Mouse (Mus musculus) midbrain, embryonic 13.5 days (tissue): ENCODE measurements at regions not wholly inside any gene's neighbourhood (a gene's known extent, or its start where the extent isn't known, plus 50 kb on each side); places are given as distances from the start of the nearest gene placed in this dataset.
A peak's percentile ranks its signal among the peaks of the same experiment; 100 is the strongest.

ENCODE experiments used
- ATAC-seq: fragments of 200-750 bp; cut with Nextera tagmentation; 2 replicates; pipeline ENCODE4 v1.8.0; 2017; ENCODE audit warnings: mild to moderate bottlenecking, moderate TSS enrichment, moderate library complexity
- H3K27ac ChIP-seq: fragments of 300-500 bp; sonication (generic); 2 replicates; pipeline ENCODE4 v1.5.1; 2015; ENCODE audit warnings: inconsistent platforms, mild to moderate bottlenecking, moderate library complexity
- H3K27me3 ChIP-seq: fragments of 300-500 bp; sonication (generic); 2 replicates; pipeline ENCODE4 v1.6.1; 2015; ENCODE audit warnings: mild to moderate bottlenecking, inconsistent platforms
- H3K36me3 ChIP-seq: fragments of 300-500 bp; sonication (generic); 2 replicates; pipeline ENCODE4 v1.6.1; 2015; ENCODE audit warnings: mild to moderate bottlenecking, inconsistent platforms
- H3K4me1 ChIP-seq: fragments of 300-500 bp; sonication (generic); replicated peaks from 2 replicates; pipeline ENCODE4 v1.6.1; 2015; ENCODE audit warnings: inconsistent platforms
- H3K4me2 ChIP-seq: fragments of 300-500 bp; sonication (generic); replicated peaks from 2 replicates; pipeline ENCODE4 v1.6.1; 2015; ENCODE audit warnings: moderate library complexity, mild to moderate bottlenecking, inconsistent platforms
- H3K4me3 ChIP-seq: fragments of 300-500 bp; sonication (generic); replicated peaks from 2 replicates; pipeline ENCODE4 v1.5.1; 2015; ENCODE audit warnings: mild to moderate bottlenecking, inconsistent platforms
- H3K9ac ChIP-seq: fragments of 300-500 bp; sonication (generic); replicated peaks from 2 replicates; pipeline ENCODE4 v1.6.1; 2015; ENCODE audit warnings: mild to moderate bottlenecking, inconsistent platforms
- H3K9me3 ChIP-seq: fragments of 300-500 bp; sonication (generic); 2 replicates; pipeline ENCODE4 v1.6.1; 2016; ENCODE audit warnings: mild to moderate bottlenecking, inconsistent platforms
- WGBS: fragments of 180-500 bp; shearing (Covaris S2); methylation state at CpG from one replicate; pipeline ENCODE4 v1.1.7; 2015; 5-methylcytosine and 5-hydroxymethylcytosine counted together

- H3K4me2 ChIP-seq: no peak overlapping the region
- H3K9ac ChIP-seq: no peak overlapping the region
- no peak for ATAC-seq
Measured at GRCm38 (mm10) chr11:90117664-90118295, 69.7 kb upstream of the Gm45716 start.

GRCm38 (mm10) chr11:90121902-90122301 is 65.6 kb upstream of the Gm45716 start:
- Histone ChIP-seq H3K27ac (no peak overlapping the region), H3K36me3 (no peaks in the 10 kb centered on the region), H3K9ac (no peak overlapping the region), H3K4me3 (no peak overlapping the region), H3K4me2 (no peak overlapping the region), H3K4me1 (peaks cover 7% of the 10 kb centered on the region), H3K27me3 (peaks cover 10% of the 10 kb centered on the region; the same call in 1 of the 2 replicates), H3K9me3 (no peaks in the 10 kb centered on the region)
- ATAC-seq: no peak
- 29% methylated on average over 3 of the region's 3 CpGs for WGBS

More at GRCm38 (mm10) chr11:90117664-90118295, 69.7 kb upstream of the Gm45716 start:
- Histone ChIP-seq H3K27me3 (peaks cover 10% of the 10 kb centered on the region; the same call in 1 of the 2 replicates), H3K4me3 (no peak overlapping the region), H3K4me1 (peaks cover 11% of the 10 kb centered on the region), H3K9me3 (no peaks in the 10 kb centered on the region), H3K27ac (no peak overlapping the region), H3K36me3 (no peaks in the 10 kb centered on the region)
- WGBS: 74% methylated on average over 5 of the region's 5 CpGs

GRCm38 (mm10) chr11:90122709-90123108 is 64.8 kb upstream of the Gm45716 start:
- Histone ChIP-seq H3K4me2 (no peak overlapping the region), H3K36me3 (no peaks in the 10 kb centered on the region), H3K4me3 (no peak overlapping the region), H3K9me3 (no peaks in the 10 kb centered on the region), H3K9ac (no peak overlapping the region), H3K4me1 (no peaks in the 10 kb centered on the region), H3K27me3 (peaks cover 10% of the 10 kb centered on the region; the same call in 1 of the 2 replicates), H3K27ac (no peak overlapping the region)
- 63% methylated on average over 3 of the region's 3 CpGs for WGBS
- no peak for ATAC-seq

GRCm38 (mm10) chr11:90123851-90124250 is 63.6 kb upstream of the Gm45716 start:
- 89% methylated on average over 5 of the region's 5 CpGs for WGBS
- H3K4me1 ChIP-seq: no peaks in the 10 kb centered on the region
- H3K9ac ChIP-seq: no peak overlapping the region
- H3K36me3 ChIP-seq: no peaks in the 10 kb centered on the region
- ATAC-seq: no peak
- H3K9me3 ChIP-seq: no peaks in the 10 kb centered on the region
- peaks cover 5% of the 10 kb centered on the region; the same call in 1 of the 2 replicates for H3K27me3 ChIP-seq
- no peak overlapping the region for H3K4me2 ChIP-seq
- H3K27ac ChIP-seq: no peak overlapping the region
- no peak overlapping the region for H3K4me3 ChIP-seq

GRCm38 (mm10) chr11:90126289-90126688 is 61.2 kb upstream of the Gm45716 start:
- Histone ChIP-seq H3K4me1 (peaks cover 13% of the 10 kb centered on the region), H3K27ac (no peak overlapping the region), H3K9me3 (no peaks in the 10 kb centered on the region), H3K27me3 (no peaks in the 10 kb centered on the region), H3K4me2 (no peak overlapping the region), H3K4me3 (no peak overlapping the region), H3K36me3 (no peaks in the 10 kb centered on the region), H3K9ac (no peak overlapping the region)
- 77% methylated on average over 4 of the region's 4 CpGs for WGBS
- ATAC-seq: no peak

GRCm38 (mm10) chr11:90128865-90129415 is 58.5 kb upstream of the Gm45716 start:
- H3K9ac ChIP-seq: no peak overlapping the region
- H3K9me3 ChIP-seq: no peaks in the 10 kb centered on the region
- no peaks in the 10 kb centered on the region for H3K27me3 ChIP-seq
- peaks cover 13% of the 10 kb centered on the region for H3K4me1 ChIP-seq
- no peak overlapping the region for H3K4me3 ChIP-seq
- no peak overlapping the region for H3K4me2 ChIP-seq
- no peaks in the 10 kb centered on the region for H3K36me3 ChIP-seq
- 80% methylated on average over 7 of the region's 7 CpGs for WGBS
- H3K27ac ChIP-seq: no peak overlapping the region
- no peak for ATAC-seq

- Histone ChIP-seq H3K4me3 (no peak overlapping the region), H3K4me1 (peaks cover 13% of the 10 kb centered on the region), H3K36me3 (no peaks in the 10 kb centered on the region), H3K4me2 (peak overlapping the region; percentile 15; the same call in 1 of the 2 replicates), H3K27ac (0 out of 2 replicates have a peak overlapping the region, but pooled peaks have one; percentile 25), H3K27me3 (no peaks in the 10 kb centered on the region), H3K9me3 (no peaks in the 10 kb centered on the region), H3K9ac (no peak overlapping the region)
- no peak for ATAC-seq
- WGBS: 42% methylated on average over 12 of the region's 12 CpGs
Measured at GRCm38 (mm10) chr11:90129793-90130624, 57.5 kb upstream of the Gm45716 start.

- 0 out of 2 replicates have a peak overlapping the region, but pooled peaks have one; percentile 25 for H3K27ac ChIP-seq
Measured at GRCm38 (mm10) chr11:90130635-90131034, 56.8 kb upstream of the Gm45716 start.

GRCm38 (mm10) chr11:90132579-90132978 is 54.9 kb upstream of the Gm45716 start:
- no peak overlapping the region for H3K27ac ChIP-seq
- H3K4me1 ChIP-seq: peaks cover 13% of the 10 kb centered on the region
- 83% methylated on average over 5 of the region's 5 CpGs for WGBS
- no peak overlapping the region for H3K4me3 ChIP-seq
- H3K27me3 ChIP-seq: no peaks in the 10 kb centered on the region
- H3K9ac ChIP-seq: no peak overlapping the region
- no peak for ATAC-seq
- no peak overlapping the region for H3K4me2 ChIP-seq
- no peaks in the 10 kb centered on the region for H3K9me3 ChIP-seq
- H3K36me3 ChIP-seq: no peaks in the 10 kb centered on the region

More at GRCm38 (mm10) chr11:90130635-90131034, 56.8 kb upstream of the Gm45716 start:
- H3K4me1 ChIP-seq: peaks cover 13% of the 10 kb centered on the region
- peak; percentile 80 for ATAC-seq
- no peaks in the 10 kb centered on the region for H3K9me3 ChIP-seq
- no peak overlapping the region for H3K4me3 ChIP-seq
- H3K9ac ChIP-seq: no peak overlapping the region
- H3K27me3 ChIP-seq: no peaks in the 10 kb centered on the region
- no peak overlapping the region for H3K4me2 ChIP-seq
- WGBS: 17% methylated on average over 1 of the region's 1 CpGs
- H3K36me3 ChIP-seq: no peaks in the 10 kb centered on the region

GRCm38 (mm10) chr11:90136307-90136706 is 51.2 kb upstream of the Gm45716 start:
- Histone ChIP-seq H3K4me1 (no peaks in the 10 kb centered on the region), H3K27me3 (no peaks in the 10 kb centered on the region), H3K4me2 (no peak overlapping the region), H3K36me3 (no peaks in the 10 kb centered on the region), H3K27ac (no peak overlapping the region), H3K9ac (no peak overlapping the region), H3K4me3 (no peak overlapping the region), H3K9me3 (no peaks in the 10 kb centered on the region)
- ATAC-seq: no peak
- 92% methylated on average over 7 of the region's 7 CpGs for WGBS
